Mouse (Mus musculus) induced T-regulatory cell, adult 2 months (primary cell): ENCODE data around the gene Disp1.

Experiments
- DNase-seq: peaks from one replicate; pipeline ENCODE4 v3.0.0-alpha.2; 2012; ENCODE audit warnings: low read depth

Gene Disp1

GRCm38 (mm10) chr1:183163512-183164189 is 57.7 kb downstream of the Disp1 start:
- DNase-seq, result no peak

GRCm38 (mm10) chr1:183161057-183161456 is 60.3 kb downstream of the Disp1 start:
- no peak for DNase-seq

GRCm38 (mm10) chr1:183160188-183160587 is 61.1 kb downstream of the Disp1 start:
- no peak for DNase-seq

GRCm38 (mm10) chr1:183159183-183159582 is 62.1 kb downstream of the Disp1 start:
- DNase-seq, result no peak

- DNase-seq, result no peak
These were observed 65.7 kb downstream of the Disp1 start for GRCm38 (mm10) chr1:183155600-183155999.

- DNase-seq, result peak; percentile 54
These were observed 66.8 kb downstream of the Disp1 start for GRCm38 (mm10) chr1:183154296-183155204.

- DNase-seq, result no peak
These were observed 68.0 kb downstream of the Disp1 start for GRCm38 (mm10) chr1:183153354-183153753.

GRCm38 (mm10) chr1:183151510-183152319 is 69.6 kb downstream of the Disp1 start:
- DNase-seq, result no peak

GRCm38 (mm10) chr1:183150379-183150840 is 70.9 kb downstream of the Disp1 start:
- no peak for DNase-seq

GRCm38 (mm10) chr1:183149571-183150105 is 71.7 kb downstream of the Disp1 start:
- DNase-seq, result no peak

- peak; percentile 49 for DNase-seq
These were observed 73.9 kb downstream of the Disp1 start for GRCm38 (mm10) chr1:183147438-183147841.

GRCm38 (mm10) chr1:183146795-183147194 is 74.5 kb downstream of the Disp1 start:
- DNase-seq, result no peak

GRCm38 (mm10) chr1:183146102-183146735 is 75.1 kb downstream of the Disp1 start:
- no peak for DNase-seq

GRCm38 (mm10) chr1:183144602-183145205 is 76.6 kb downstream of the Disp1 start:
- DNase-seq, result peak; percentile 61

- DNase-seq, result no peak
These were observed 78.1 kb downstream of the Disp1 start for GRCm38 (mm10) chr1:183143246-183143645.

GRCm38 (mm10) chr1:183142566-183142965 is 78.8 kb downstream of the Disp1 start:
- DNase-seq, result no peak

GRCm38 (mm10) chr1:183141329-183141728 is 80.0 kb downstream of the Disp1 start:
- DNase-seq, result no peak

- DNase-seq, result no peak
These were observed 80.6 kb downstream of the Disp1 start for GRCm38 (mm10) chr1:183140511-183141268.

GRCm38 (mm10) chr1:183138088-183138487 is 83.2 kb downstream of the Disp1 start:
- peak; percentile 31 for DNase-seq

GRCm38 (mm10) chr1:183134427-183134826 is 86.9 kb downstream of the Disp1 start:
- peak; percentile 69 for DNase-seq
